Mouse (Mus musculus): Measurements from ENCODE around the gene Gm867. TPM values are rescaled to one million over a fixed set of nuclear protein-coding genes. Genes with fewer than 3 reads are reported as not detected.

Gene Gm867
- polyA plus RNA-seq, 1 experiment from 2014 or later, result 2.3 TPM

DNA sequence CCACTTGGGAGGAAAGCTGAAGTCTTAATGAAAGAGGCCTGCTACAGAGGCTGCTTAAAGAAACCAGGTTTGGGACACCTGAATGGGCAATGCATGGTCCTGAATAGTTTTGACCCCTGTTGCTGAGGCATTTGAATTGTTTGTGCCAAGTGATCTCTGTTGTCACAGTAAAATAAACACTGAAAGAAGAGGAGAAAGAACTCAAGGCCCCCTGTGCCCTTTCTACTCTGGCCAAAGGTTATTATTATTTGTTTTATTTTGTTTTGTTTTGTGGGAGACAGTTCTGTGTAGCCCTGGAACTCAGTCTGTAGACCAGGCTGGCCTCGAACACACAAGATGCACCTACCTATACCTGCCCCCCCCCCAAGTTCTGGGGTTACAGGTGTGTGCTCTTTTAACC, 5.5 kb downstream of the Gm867 start:
- Histone ChIP-seq H3K36me3 (no peaks in the 10 kb centered on the region), H3K27me3 (replicated peaks) (peaks cover 5% of the 10 kb centered on the region; the same call in 1 of the 2 replicates), H3K9ac (replicated peaks) (no peak overlapping the region), H3K27ac (replicated peaks) (no peak overlapping the region), H3K9me3 (replicated peaks) (no peaks in the 10 kb centered on the region), H3K4me3 (replicated peaks) (peak overlapping the region; percentile 64), H3K4me2 (peak overlapping the region; percentile 91), H3K4me1 (peaks cover 60% of the 10 kb centered on the region)
- no peak for ATAC-seq (ENCODE audit: low FRiP score)
- WGBS, result 74% methylated on average over 1 of the region's 1 CpGs

DNA sequence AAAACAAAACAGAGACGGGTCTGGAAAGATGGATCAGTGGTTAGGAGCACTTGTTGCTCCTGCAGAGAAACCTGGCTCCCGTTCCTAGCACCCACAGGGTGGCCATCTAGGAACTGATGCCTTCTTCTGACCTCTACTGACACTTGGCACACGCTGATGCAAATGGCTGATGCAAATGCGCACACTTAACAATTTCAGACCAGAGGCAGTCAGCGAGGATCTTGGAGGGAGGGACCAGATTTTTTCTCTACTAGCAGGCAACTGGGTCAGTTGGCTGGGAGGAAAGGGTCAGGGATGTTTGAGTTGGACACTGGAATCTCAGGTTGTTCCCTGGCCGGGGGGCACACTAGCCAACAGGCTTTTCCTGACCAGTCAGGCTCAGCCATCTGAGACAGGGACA, 7.6 kb downstream of the Gm867 start, which contains the start of gene Chchd10:
TSS of gene Chchd10 (plus strand) at position 240 of the 400 bp plus-strand sequence.
- H3K27me3 ChIP-seq (replicated peaks), result peaks cover 5% of the 10 kb centered on the region; the same call in 1 of the 2 replicates
- peak within 1 kb of the TSS; percentile 19; the same call in 1 of the 2 replicates for H3K27ac ChIP-seq (replicated peaks)
- WGBS, result 28% methylated on average over 6 of the region's 6 CpGs

GRCm38 (mm10) chr10:75932081-75932678, 8.3 kb downstream of the Gm867 start:
- Histone ChIP-seq H3K4me2 (peak overlapping the region; percentile 92), H3K36me3 (no peaks in the 10 kb centered on the region), H3K27me3 (replicated peaks) (peaks cover 5% of the 10 kb centered on the region; the same call in 1 of the 2 replicates), H3K9me3 (replicated peaks) (no peaks in the 10 kb centered on the region), H3K4me3 (replicated peaks) (peak overlapping the region; percentile 49), H3K4me1 (peaks cover 56% of the 10 kb centered on the region), H3K27ac (replicated peaks) (peak overlapping the region; percentile 19; the same call in 1 of the 2 replicates), H3K9ac (replicated peaks) (peak overlapping the region; percentile 64)
- WGBS, result under 1% methylated on average over 40 of the region's 44 CpGs
- peak; percentile 21; the same call in 1 of the 2 replicates for ATAC-seq (ENCODE audit: low FRiP score)

More for the DNA sequence above, 7.6 kb downstream of the Gm867 start, which contains the start of gene Chchd10:
- peak within 1 kb of the TSS; percentile 92 for H3K4me2 ChIP-seq
- peak within 1 kb of the TSS; percentile 49 for H3K4me3 ChIP-seq (replicated peaks)
- ATAC-seq (ENCODE audit: low FRiP score), result no peak
- H3K36me3 ChIP-seq, result no peaks in the 10 kb centered on the region
- H3K9ac ChIP-seq (replicated peaks), result peak within 1 kb of the TSS; percentile 64
- peaks cover 61% of the 10 kb centered on the region for H3K4me1 ChIP-seq
- no peaks in the 10 kb centered on the region for H3K9me3 ChIP-seq (replicated peaks)

DNA sequence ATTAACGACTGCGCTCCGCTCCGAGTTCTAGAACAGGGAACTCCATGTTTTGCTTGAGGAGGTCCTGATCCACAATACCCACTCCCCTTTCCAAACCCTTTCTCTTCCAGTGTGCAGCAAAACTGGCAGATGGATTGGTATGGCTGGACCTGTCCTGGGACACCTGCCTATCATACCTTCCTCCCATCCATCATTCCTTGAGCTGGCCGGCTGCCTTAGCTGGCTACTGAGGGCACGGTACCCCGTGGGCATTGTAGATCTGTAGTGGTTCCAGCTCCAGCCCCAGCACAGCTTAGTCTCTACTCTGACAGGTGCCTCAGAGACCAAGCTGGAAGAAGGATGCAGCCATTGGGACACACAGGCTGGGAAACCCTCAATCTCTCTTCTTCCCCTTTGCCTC, 9.2 kb downstream of the Gm867 start:
- Histone ChIP-seq H3K27ac (replicated peaks) (no peak overlapping the region), H3K36me3 (no peaks in the 10 kb centered on the region), H3K4me2 (peak overlapping the region; percentile 92), H3K9me3 (replicated peaks) (no peaks in the 10 kb centered on the region), H3K9ac (replicated peaks) (peak overlapping the region; percentile 64), H3K4me3 (replicated peaks) (peak overlapping the region; percentile 49), H3K27me3 (replicated peaks) (no peaks in the 10 kb centered on the region; the same call in 1 of the 2 replicates), H3K4me1 (peaks cover 50% of the 10 kb centered on the region)
- 28% methylated on average over 7 of the region's 7 CpGs for WGBS
- ATAC-seq (ENCODE audit: low FRiP score), result no peak

- WGBS, result 26% methylated on average over 6 of the region's 6 CpGs
- no peak overlapping the region for H3K9ac ChIP-seq (replicated peaks)
- H3K27ac ChIP-seq (replicated peaks), result no peak overlapping the region
- H3K27me3 ChIP-seq (replicated peaks), result no peaks in the 10 kb centered on the region; the same call in 1 of the 2 replicates
- no peaks in the 10 kb centered on the region for H3K36me3 ChIP-seq
- H3K9me3 ChIP-seq (replicated peaks), result no peaks in the 10 kb centered on the region
- H3K4me1 ChIP-seq, result peaks cover 40% of the 10 kb centered on the region
- no peak for ATAC-seq (ENCODE audit: low FRiP score)
- H3K4me3 ChIP-seq (replicated peaks), result no peak overlapping the region
- H3K4me2 ChIP-seq, result peak overlapping the region; percentile 92; the same call in 1 of the 2 replicates
Observed at GRCm38 (mm10) chr10:75930304-75930703, 10.2 kb downstream of the Gm867 start.

DNA sequence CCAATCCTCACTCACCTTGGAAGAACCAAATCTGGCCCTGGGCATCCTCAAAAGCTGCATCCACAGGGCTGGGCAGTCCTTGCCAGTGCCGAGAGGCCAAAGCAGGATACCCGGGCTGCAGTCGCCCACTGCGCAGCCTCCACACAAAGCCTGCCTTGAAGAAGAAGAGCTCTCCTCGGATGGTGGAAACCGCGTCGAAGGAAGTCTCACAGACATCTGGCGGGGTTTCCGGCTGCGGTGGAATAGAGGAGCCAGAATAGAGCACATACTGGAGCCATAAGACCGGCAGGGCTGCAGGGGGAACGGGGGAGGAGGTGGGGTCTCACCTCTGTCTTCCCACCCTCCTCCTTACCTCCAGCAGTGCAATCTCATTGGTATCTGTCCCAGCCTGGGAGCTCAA, 14.1 kb downstream of the Gm867 start:
- H3K27me3 ChIP-seq (replicated peaks), result no peaks in the 10 kb centered on the region
- H3K27ac ChIP-seq (replicated peaks), result no peak overlapping the region
- peaks cover 31% of the 10 kb centered on the region for H3K4me1 ChIP-seq
- no peaks in the 10 kb centered on the region for H3K36me3 ChIP-seq
- no peak overlapping the region for H3K4me2 ChIP-seq
- no peak overlapping the region for H3K9ac ChIP-seq (replicated peaks)
- WGBS, result 73% methylated on average over 13 of the region's 13 CpGs
- no peak overlapping the region for H3K4me3 ChIP-seq (replicated peaks)
- no peaks in the 10 kb centered on the region for H3K9me3 ChIP-seq (replicated peaks)
- no peak for ATAC-seq (ENCODE audit: low FRiP score)

DNA sequence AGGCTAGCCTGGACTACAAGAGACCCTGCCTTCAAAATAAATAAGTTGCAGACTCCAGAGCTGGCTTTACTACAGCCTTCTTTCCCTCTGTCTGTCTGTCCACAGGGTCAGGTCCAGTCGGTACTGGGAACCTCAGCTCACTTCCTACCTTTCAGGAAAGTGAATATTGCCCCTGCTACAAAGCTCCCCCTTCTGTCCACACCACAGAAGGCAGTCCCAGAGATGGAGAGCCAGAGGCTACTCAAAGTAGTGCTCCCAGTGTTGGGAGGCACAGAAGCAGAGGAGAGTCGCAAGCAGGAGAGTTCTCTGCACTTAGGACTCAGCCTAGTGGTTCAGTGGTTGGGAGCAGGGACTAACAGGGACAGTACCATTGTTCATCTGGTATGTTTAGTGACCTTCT, 16.1 kb downstream of the Gm867 start:
- no peak overlapping the region for H3K4me2 ChIP-seq
- H3K36me3 ChIP-seq, result peaks cover under 1% of the 10 kb centered on the region; the same call in 1 of the 2 replicates
- WGBS, result 56% methylated on average over 2 of the region's 2 CpGs
- H3K4me3 ChIP-seq (replicated peaks), result no peak overlapping the region
- no peaks in the 10 kb centered on the region for H3K9me3 ChIP-seq (replicated peaks)
- H3K27me3 ChIP-seq (replicated peaks), result no peaks in the 10 kb centered on the region
- H3K9ac ChIP-seq (replicated peaks), result no peak overlapping the region
- H3K4me1 ChIP-seq, result peaks cover 28% of the 10 kb centered on the region
- no peak overlapping the region for H3K27ac ChIP-seq (replicated peaks)
- ATAC-seq (ENCODE audit: low FRiP score), result no peak

- peak overlapping the region; percentile 98 for H3K9ac ChIP-seq (replicated peaks)
- H3K36me3 ChIP-seq, result peaks cover 4% of the 10 kb centered on the region
- peaks cover 48% of the 10 kb centered on the region for H3K4me1 ChIP-seq
- H3K9me3 ChIP-seq (replicated peaks), result no peaks in the 10 kb centered on the region
- H3K4me3 ChIP-seq (replicated peaks), result peak overlapping the region; percentile 95
- peak overlapping the region; percentile 81 for H3K4me2 ChIP-seq
- peak overlapping the region; percentile 99 for H3K27ac ChIP-seq (replicated peaks)
- peak; percentile 63 for ATAC-seq (ENCODE audit: low FRiP score)
- H3K27me3 ChIP-seq (replicated peaks), result no peaks in the 10 kb centered on the region
- WGBS, result 4% methylated on average over 22 of the region's 22 CpGs
Observed at GRCm38 (mm10) chr10:75921726-75922560, 18.5 kb downstream of the Gm867 start.

- Histone ChIP-seq H3K4me3 (replicated peaks) (peak within 1 kb of the TSS; percentile 95), H3K9ac (replicated peaks) (peak within 1 kb of the TSS; percentile 98), H3K36me3 (peaks cover 12% of the 10 kb centered on the region), H3K9me3 (replicated peaks) (no peaks in the 10 kb centered on the region), H3K4me1 (peaks cover 51% of the 10 kb centered on the region), H3K27me3 (replicated peaks) (no peaks in the 10 kb centered on the region), H3K27ac (replicated peaks) (peak within 1 kb of the TSS; percentile 99), H3K4me2 (peak within 1 kb of the TSS; percentile 81)
- ATAC-seq (ENCODE audit: low FRiP score), result peak; percentile 92
- WGBS, result under 1% methylated on average over 76 of the region's 76 CpGs
Observed at GRCm38 (mm10) chr10:75921026-75921725, 19.3 kb downstream of the Gm867 start, which contains the start of gene Smarcb1. Gene Smarcb1, minus strand, starts transcription at chr10:75921617.

DNA sequence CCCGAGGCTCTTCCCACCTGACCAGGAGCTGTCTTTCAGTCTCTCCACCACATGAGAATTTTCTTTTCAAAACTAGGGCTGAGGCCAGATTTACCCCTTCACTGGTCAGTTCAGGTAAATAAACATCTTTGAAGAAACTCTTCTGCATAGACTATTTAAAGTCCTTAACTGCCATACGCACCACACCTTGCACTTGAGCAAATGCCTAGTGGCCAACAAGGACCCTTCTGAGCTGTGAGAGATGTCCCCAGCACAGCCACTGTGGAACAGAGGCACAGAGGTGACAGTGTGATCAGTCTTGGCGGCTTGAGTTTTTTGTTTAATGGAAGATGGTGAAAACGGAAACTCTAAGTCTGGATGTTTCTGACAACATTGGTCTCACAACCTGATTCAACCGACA, 21.4 kb downstream of the Gm867 start:
- H3K27ac ChIP-seq (replicated peaks), result no peak overlapping the region
- peak overlapping the region; percentile 4; the same call in 1 of the 2 replicates for H3K4me3 ChIP-seq (replicated peaks)

GRCm38 (mm10) chr10:75916840-75917239, 23.6 kb downstream of the Gm867 start:
- Histone ChIP-seq H3K36me3 (peaks cover 45% of the 10 kb centered on the region), H3K4me1 (peaks cover 41% of the 10 kb centered on the region), H3K9me3 (replicated peaks) (no peaks in the 10 kb centered on the region), H3K27me3 (replicated peaks) (no peaks in the 10 kb centered on the region), H3K9ac (replicated peaks) (no peak overlapping the region), H3K4me2 (no peak overlapping the region), H3K27ac (replicated peaks) (no peak overlapping the region), H3K4me3 (replicated peaks) (no peak overlapping the region)
- ATAC-seq (ENCODE audit: low FRiP score), result no peak
- WGBS, result 79% methylated on average over 8 of the region's 8 CpGs

More for the DNA sequence above, 21.4 kb downstream of the Gm867 start:
- Histone ChIP-seq H3K4me1 (peaks cover 54% of the 10 kb centered on the region), H3K9me3 (replicated peaks) (no peaks in the 10 kb centered on the region), H3K9ac (replicated peaks) (no peak overlapping the region), H3K27me3 (replicated peaks) (no peaks in the 10 kb centered on the region), H3K4me2 (peak overlapping the region; percentile 81), H3K36me3 (peaks cover 30% of the 10 kb centered on the region)
- ATAC-seq (ENCODE audit: low FRiP score), result no peak
- 82% methylated on average over 5 of the region's 5 CpGs for WGBS

Data from neural tube, embryonic 15.5 days (tissue).